Mouse (Mus musculus): ENCODE results near the gene Agap1.

The Agap1 gene

GRCm38 (mm10) chr1:89454196-89455123 lies at the start of gene Agap1:
Gene Agap1 (plus strand): TSS chr1:89454806.
- WGBS: under 1% methylated on average over 118 of the region's 118 CpGs

- WGBS: 71% methylated on average over 6 of the region's 6 CpGs
Measured at GRCm38 (mm10) chr1:89405991-89406390, 48.6 kb upstream of the Agap1 start.

- 82% methylated on average over 8 of the region's 8 CpGs for WGBS
Measured at GRCm38 (mm10) chr1:89407986-89408385, 46.6 kb upstream of the Agap1 start.

DNA sequence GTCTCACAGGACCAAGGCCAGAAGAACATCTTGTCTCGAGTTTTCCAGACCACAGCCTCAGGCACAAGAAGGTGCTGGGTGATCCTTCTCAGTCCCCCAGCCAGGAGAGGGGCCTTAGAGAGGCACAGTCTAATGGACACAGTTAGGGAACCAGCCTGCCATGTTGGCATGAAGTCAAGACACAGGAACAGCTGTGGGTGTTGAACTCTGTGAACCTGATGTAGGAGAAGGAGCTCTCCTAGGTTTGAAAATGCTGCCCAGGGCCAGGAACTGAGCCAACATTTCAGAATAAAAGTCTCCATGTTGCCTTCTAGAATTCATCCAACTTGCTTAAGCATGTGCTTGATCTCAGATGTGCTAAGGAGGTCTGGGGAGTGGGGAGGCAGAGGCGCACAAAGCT lies 41.5 kb upstream of the Agap1 start:
- WGBS: 80% methylated on average over 2 of the region's 2 CpGs

- WGBS: 78% methylated on average over 9 of the region's 9 CpGs
Measured at GRCm38 (mm10) chr1:89414563-89414962, 40.0 kb upstream of the Agap1 start.

DNA sequence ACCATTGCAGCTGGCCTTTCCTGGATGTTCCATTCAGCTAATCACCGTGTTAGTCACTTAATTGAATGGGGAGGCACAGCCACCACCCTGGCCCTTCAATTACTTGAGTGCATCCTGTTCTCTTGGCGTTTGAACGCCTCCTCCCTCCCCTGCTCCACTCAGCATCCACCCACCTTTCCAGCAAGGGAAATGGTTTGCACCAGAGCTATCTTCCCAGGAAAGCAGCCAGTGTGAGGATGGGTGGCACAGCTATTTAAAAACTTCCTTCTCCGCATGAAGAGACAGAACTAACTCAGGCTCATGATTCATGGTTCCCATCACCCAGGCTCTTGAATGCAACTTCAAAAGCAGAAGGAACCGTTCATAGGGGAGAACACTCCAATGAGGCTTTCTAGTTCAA lies 37.7 kb upstream of the Agap1 start:
- 34% methylated on average over 5 of the region's 5 CpGs for WGBS

DNA sequence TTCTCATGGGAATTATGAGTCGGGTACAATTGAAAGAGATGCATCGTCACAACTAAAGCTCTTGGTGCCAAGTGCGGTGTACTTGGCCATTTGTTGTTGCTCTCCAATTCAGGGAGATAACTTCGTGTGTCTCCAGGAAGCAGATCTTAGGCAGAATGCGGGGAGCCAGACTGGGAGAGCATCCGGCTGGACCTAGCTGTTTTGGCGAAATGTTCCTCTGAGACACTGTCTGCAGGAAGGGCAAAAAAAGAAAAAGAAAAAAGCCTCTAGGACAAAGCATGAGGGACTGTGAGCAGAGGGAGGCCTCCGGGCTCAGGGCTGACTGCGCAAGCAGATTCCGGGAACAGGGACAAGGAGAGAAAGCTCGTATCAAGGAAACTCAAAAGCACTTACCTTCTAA lies 34.0 kb upstream of the Agap1 start:
- WGBS: 59% methylated on average over 11 of the region's 11 CpGs

DNA sequence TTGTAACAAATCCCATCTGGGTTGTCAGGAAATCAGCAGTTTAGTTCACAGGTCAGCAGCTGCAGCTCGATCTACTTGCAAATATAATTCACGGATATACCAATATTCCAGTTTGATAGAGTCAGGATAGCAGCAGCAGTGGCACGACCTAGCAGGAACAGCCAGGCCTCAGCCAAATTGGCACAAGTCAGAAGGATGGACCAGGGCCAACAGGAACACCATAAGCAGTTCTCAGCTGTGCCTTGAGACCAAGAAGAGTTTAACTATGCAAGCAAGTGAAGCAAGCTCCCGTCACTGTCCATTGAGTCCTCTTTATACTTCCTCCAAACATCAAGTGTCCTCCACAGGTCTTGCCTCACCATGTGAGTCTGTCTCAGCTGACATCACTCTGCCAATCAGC lies 33.2 kb upstream of the Agap1 start:
- 60% methylated on average over 4 of the region's 4 CpGs for WGBS

GRCm38 (mm10) chr1:89424563-89424962 lies 30.0 kb upstream of the Agap1 start:
- WGBS: 73% methylated on average over 6 of the region's 6 CpGs

- WGBS: 76% methylated on average over 8 of the region's 8 CpGs
Measured at GRCm38 (mm10) chr1:89426137-89426536, 28.5 kb upstream of the Agap1 start.

DNA sequence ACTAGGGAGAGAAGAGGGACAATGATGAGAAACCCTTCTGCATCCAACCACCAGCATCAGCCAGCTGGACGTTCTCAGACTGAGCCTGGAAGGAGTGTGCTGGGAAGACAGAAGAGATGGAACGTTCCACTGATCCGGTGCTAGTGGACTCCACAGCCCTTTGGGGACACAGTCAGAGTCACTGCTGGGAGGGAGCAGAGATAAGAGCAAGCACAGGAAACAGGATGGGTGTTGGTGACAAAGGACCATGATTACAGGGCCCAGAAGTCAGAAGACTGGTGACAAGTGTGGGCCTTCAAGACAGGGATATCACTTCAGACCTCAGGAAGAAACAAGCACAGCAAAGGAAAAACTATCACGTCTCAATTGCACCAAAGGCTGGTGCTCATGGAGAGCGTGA lies 25.9 kb upstream of the Agap1 start:
- WGBS: 83% methylated on average over 5 of the region's 5 CpGs

- 74% methylated on average over 11 of the region's 11 CpGs for WGBS
Measured at GRCm38 (mm10) chr1:89429946-89430640, 24.5 kb upstream of the Agap1 start.

GRCm38 (mm10) chr1:89439351-89439750 lies 15.3 kb upstream of the Agap1 start:
- WGBS: 89% methylated on average over 6 of the region's 6 CpGs

- WGBS: 55% methylated on average over 5 of the region's 5 CpGs
Measured at GRCm38 (mm10) chr1:89441236-89441897, 13.2 kb upstream of the Agap1 start.

- 74% methylated on average over 9 of the region's 9 CpGs for WGBS
Measured at GRCm38 (mm10) chr1:89443512-89443911, 11.1 kb upstream of the Agap1 start.

DNA sequence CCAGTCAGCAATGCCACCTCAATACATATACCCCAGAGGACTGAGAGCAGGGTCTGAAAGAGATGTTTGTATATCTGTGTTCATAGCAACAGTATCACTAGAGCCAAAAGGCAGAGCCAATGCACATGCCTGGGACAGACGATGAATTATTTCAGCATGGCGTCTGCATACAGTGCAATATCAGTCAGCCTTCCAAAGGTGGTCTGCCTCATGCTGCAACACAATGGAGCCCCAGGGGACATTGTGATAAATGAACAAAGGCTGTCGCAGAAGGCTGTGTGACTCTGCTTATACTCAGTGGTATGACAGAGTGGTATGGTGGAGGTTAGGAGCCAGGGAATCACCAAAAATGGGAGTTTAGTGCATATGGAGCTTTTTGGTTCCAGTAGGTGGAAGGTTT lies 10.6 kb upstream of the Agap1 start:
- 81% methylated on average over 3 of the region's 3 CpGs for WGBS

DNA sequence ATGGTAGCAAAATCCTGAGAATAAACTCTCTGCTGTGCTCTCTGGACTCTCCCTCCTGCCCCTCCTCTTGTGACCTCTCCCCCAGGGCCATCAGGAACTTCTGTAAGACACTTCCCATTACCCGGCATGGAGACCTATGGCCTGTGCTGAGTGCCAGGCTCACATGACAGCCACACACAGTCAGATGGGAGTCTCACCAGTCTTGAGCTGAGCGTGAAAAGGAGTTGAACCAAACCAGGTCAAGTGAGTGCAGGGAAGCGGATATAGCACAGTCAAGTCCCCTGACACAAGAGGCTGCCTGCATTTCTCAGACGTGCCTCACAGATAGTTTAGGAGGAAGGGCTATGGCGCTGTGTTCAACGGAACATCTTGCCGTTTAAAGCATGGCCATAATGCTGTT lies 4.5 kb upstream of the Agap1 start:
- 91% methylated on average over 7 of the region's 7 CpGs for WGBS

DNA sequence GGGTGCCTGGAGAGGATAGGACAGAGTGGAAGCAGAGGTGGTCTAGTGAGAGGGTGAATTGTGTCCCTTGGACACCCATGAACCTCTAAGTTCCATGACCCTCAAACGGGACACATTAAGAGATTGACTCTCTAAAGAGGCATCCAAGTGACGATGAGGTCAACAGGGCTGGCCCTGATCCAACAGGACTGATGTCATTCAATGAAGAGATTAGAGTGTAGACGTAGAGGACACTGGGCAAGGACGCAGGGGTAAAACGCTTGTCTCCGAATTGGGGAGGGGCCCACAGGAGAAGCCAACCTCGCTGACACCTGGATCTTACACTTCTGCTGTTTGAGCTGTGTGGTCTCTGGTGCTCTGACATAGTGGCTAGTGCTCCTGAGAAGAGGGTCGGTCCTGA lies 2.5 kb upstream of the Agap1 start:
- 86% methylated on average over 8 of the region's 8 CpGs for WGBS

DNA sequence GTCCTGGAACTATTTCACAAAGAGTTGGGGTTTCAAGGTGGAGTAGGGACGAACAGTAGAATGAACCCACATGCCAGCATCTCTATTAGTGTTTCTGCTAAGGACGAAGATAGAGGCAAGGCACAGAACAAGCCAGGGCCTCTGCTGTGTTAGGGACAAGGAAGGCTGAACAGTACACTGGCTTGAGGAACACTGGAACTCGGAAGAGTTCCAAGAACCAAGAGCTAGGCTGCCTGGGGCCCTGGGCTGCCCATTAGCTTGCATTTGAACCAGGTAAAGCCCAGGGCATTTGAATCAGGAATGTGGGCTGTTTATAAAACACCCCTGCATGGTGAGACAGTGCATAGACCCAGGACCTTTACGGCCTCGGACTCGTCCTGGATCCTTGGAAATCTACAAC lies 940 bp upstream of the Agap1 start:
- 40% methylated on average over 6 of the region's 6 CpGs for WGBS

GRCm38 (mm10) chr1:89455421-89456091 lies 950 bp downstream of the Agap1 start:
- under 1% methylated on average over 51 of the region's 51 CpGs for WGBS

GRCm38 (mm10) chr1:89456456-89456855 lies 1.9 kb downstream of the Agap1 start:
- WGBS: 48% methylated on average over 5 of the region's 5 CpGs

All from cerebral cortex, adult 2 months (tissue).